Mouse (Mus musculus): ENCODE measurements at regions not wholly inside any gene's neighbourhood (a gene's known extent, or its start where the extent isn't known, plus 50 kb on each side); places are given as distances from the start of the nearest gene placed in this dataset.

DNA sequence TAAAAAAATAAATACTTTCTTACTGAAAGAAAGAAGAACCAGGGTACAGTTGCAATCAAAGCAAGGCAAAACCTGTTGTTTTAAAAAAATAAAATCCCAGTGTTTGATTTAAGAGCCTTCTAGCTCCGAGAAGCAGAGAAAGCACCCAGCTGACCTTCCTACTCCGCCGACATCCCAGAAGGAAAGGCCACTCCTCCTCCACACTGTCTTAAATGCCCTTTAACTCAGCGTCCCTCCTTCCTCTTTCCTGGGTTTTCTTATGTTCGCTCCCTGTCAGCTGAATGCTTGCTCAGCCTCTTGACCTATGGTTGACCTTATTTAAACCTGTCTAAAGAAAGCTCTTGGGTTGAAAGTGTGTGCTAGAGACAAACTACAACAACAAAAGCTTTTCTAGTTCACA, 79.1 kb downstream of the Sptssa start:
- TF ChIP-seq CTCF (IDR thresholded peaks at IDR 0.05; ENCODE audit: low read depth, low read length) (no peak), TAL1 (conservative IDR thresholded peaks at IDR 0.05; ENCODE audit: low read depth, low read length) (no peak), POLR2AphosphoS5 (IDR thresholded peaks at IDR 0.05; ENCODE audit: insufficient replicate concordance, low read depth, low read length) (no peak), GATA2 (IDR thresholded peaks at IDR 0.05; ENCODE audit: borderline replicate concordance, low read depth, low read length) (no peak), GATA1 (IDR thresholded peaks at IDR 0.05; ENCODE audit: borderline replicate concordance, low read length) (no peak)

Data from G1E (cell line).